Mouse (Mus musculus) forebrain, postnatal 0 days (tissue): ENCODE data around the gene Mcemp1. TPM values are rescaled to one million over a fixed set of nuclear protein-coding genes. Genes with fewer than 3 reads are reported as not detected.

Experiments used
- ATAC-seq: fragments of 200-750 bp; cut with Nextera tagmentation; 2 replicates; pipeline ENCODE4 v1.8.0; 2017; ENCODE audit warnings: mild to moderate bottlenecking, moderate library complexity
- DNase-seq: peaks from one replicate; pipeline ENCODE4 v3.0.0-alpha.2; 2015
- H3K27ac ChIP-seq: fragments of 300-500 bp; sonication (generic); 2 replicates; pipeline ENCODE4 v1.5.1; 2014; ENCODE audit warnings: low read depth, mild to moderate bottlenecking, antibody characterized with exemption, low read length, moderate library complexity, mixed read lengths
- H3K27me3 ChIP-seq: fragments of 300-500 bp; sonication (generic); 2 replicates; pipeline ENCODE4 v1.6.1; 2014; ENCODE audit warnings: mild to moderate bottlenecking, low read length, mixed read lengths; ENCODE audit not compliant: insufficient read depth
- H3K36me3 ChIP-seq: fragments of 300-500 bp; sonication (generic); 2 replicates; pipeline ENCODE4 v1.6.1; 2014; ENCODE audit warnings: mild to moderate bottlenecking, moderate library complexity; ENCODE audit not compliant: insufficient read depth
- H3K4me1 ChIP-seq: fragments of 300-500 bp; sonication (generic); 2 replicates; pipeline ENCODE4 v1.6.1; 2014; ENCODE audit warnings: antibody characterized with exemption; ENCODE audit not compliant: insufficient read depth
- H3K4me2 ChIP-seq: fragments of 300-500 bp; sonication (generic); 2 replicates; pipeline ENCODE4 v1.6.1; 2014; ENCODE audit warnings: low read depth, mild to moderate bottlenecking, moderate library complexity
- H3K4me3 ChIP-seq: fragments of 300-500 bp; sonication (generic); 2 replicates; pipeline ENCODE4 v1.5.1; 2014; ENCODE audit warnings: low read depth, low read length, mixed read lengths
- H3K9ac ChIP-seq: fragments of 300-500 bp; sonication (generic); 2 replicates; pipeline ENCODE4 v1.6.1; 2014; ENCODE audit warnings: mild to moderate bottlenecking
- H3K9me3 ChIP-seq: fragments of 300-500 bp; sonication (generic); 2 replicates; pipeline ENCODE4 v1.6.1; 2016; ENCODE audit warnings: low read length
- CTCF ChIP-seq: sonication (generic); IDR thresholded peaks from 2 replicates; pipeline ENCODE4 v1.5.1; 2016; ENCODE audit warnings: antibody characterized with exemption, control low read depth, low read depth
- WGBS: fragments of 180-500 bp; shearing (Covaris S2); extraction: QIAGEN DNeasy Blood & Tissue Kit; methylation state at CpG from one replicate; pipeline ENCODE4 v1.1.7; 2014; 5-methylcytosine and 5-hydroxymethylcytosine counted together
- polyA plus RNA-seq: library from polyadenylated mRNA; unstranded; fragments of >200 nt; fragmentation: Nextera tagmentation; extraction: Ambion mirVana; gene quantifications from 2 replicates; pipeline ENCODE4 v1.2.1, GENCODE M21; 2015
- total RNA-seq: library from RNA; depleted of rRNA; stranded (reverse); fragments of >200 nt; gene quantifications from 2 replicates; pipeline ENCODE4 v1.2.3, GENCODE M21; 2014

Mcemp1 gene
- total and polyA plus RNA-seq, 2 experiments from 2014 or later = 0.19 to 0.40 TPM

DNA sequence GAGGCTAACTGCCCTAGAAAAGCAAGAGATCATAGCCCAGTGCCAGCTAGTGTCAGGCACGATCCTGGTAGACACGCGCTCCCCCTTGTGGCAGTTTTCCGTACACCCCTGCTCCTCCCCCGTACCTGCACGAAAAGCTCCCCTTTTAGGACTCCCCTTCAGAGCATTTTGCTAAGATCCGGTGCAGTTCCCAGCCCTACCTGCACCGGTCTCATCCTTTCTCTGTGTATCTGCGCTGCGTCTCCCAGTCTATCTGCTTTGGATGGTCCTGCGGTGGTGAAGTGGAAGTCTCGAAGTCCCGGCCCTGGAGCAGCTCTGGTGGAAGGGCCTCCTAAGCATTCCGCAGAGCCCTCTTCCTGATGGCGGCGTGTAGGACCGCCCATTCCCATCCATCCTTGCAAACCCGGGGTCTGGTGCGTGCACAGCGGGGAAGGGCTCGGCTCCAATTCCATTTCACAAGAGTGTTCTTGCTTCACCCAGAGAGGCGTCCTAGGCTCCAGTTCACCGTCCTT, 6.5 kb downstream of the Mcemp1 start, which contains the start of gene Fcor:
TSS of gene Fcor (minus strand) at position 383 of the 512 bp plus-strand sequence.
- Histone ChIP-seq H3K27me3 (no peaks in the 10 kb centered on the region), H3K4me2 (peak within 1 kb of the TSS; percentile 63), H3K27ac (peak within 1 kb of the TSS; percentile 74), H3K4me1 (no peaks in the 10 kb centered on the region), H3K9ac (peak within 1 kb of the TSS; percentile 65), H3K9me3 (no peaks in the 10 kb centered on the region), H3K4me3 (peak within 1 kb of the TSS; percentile 58), H3K36me3 (no peaks in the 10 kb centered on the region)
- TF ChIP-seq CTCF = peak; percentile 89
- ATAC-seq (peak; percentile 87), DNase-seq (peak; percentile 92)
- WGBS = under 1% methylated on average over 23 of the region's 23 CpGs

GRCm38 (mm10) chr8:3674671-3675070, 9.1 kb downstream of the Mcemp1 start:
- H3K4me3 ChIP-seq = no peak overlapping the region
- no peak overlapping the region for H3K4me2 ChIP-seq
- H3K36me3 ChIP-seq = peaks cover 8% of the 10 kb centered on the region; the same call in 1 of the 2 replicates
- WGBS = 43% methylated on average over 3 of the region's 3 CpGs
- ATAC-seq = no peak
- TF ChIP-seq CTCF = no peak
- H3K9ac ChIP-seq = no peak overlapping the region
- H3K9me3 ChIP-seq = no peaks in the 10 kb centered on the region
- H3K4me1 ChIP-seq = no peaks in the 10 kb centered on the region
- no peak for DNase-seq
- H3K27ac ChIP-seq = no peak overlapping the region
- no peaks in the 10 kb centered on the region for H3K27me3 ChIP-seq

DNA sequence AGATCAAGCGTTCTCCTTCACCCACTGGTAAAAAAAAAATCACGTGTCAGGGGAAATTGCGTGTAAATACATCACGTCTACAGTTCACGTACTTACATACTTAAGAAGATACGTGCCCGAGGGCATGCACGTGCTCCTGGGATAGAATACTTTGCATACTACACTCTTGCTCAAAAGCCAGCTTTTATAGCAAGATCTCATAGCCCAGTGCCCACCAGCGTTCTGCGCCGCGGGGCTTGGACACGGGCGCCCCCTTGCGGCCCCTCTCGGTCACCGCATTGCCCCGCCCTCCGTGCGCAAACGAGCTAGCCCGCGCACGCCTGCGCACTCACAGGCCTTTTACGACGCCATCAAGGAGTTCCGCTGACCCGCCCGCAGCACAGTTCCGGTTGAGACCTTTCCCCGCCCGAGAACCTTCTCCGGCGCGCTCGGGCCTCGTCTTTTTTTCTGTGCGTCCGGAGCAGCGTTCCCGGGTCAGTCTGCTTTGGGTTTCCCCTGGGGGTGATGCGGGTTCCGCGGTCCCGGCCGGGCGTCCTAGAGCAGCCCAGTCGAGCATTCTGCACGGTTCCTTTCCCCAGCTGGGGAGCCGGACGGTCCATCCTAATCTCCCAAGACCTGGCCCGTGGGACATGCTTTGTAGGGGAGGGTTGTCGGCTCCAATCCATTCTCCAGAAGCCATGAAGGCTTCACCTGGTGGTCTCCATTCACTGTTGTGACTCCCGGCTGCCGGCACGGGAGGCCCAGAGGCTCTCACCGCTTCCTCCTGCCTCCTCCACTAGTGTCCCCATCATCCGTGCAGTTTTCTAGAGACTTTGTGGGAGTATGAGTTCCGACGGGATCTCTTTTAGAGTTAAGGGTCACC, 10.8 kb downstream of the Mcemp1 start, which contains the start of gene Trappc5:
TSS of gene Trappc5 (plus strand) at position 169 of the 862 bp plus-strand sequence.
- peak; percentile 97 for DNase-seq
- Histone ChIP-seq H3K36me3 (peaks cover 17% of the 10 kb centered on the region), H3K9me3 (no peaks in the 10 kb centered on the region), H3K4me3 (peak within 1 kb of the TSS; percentile 94), H3K27me3 (no peaks in the 10 kb centered on the region), H3K4me1 (no peaks in the 10 kb centered on the region), H3K4me2 (peak within 1 kb of the TSS; percentile 87), H3K27ac (peak within 1 kb of the TSS; percentile 86), H3K9ac (peak within 1 kb of the TSS; percentile 89)
- 4% methylated on average over 60 of the region's 61 CpGs for WGBS
- peak; percentile 78 for ATAC-seq
- peak; percentile 97 for TF ChIP-seq CTCF

GRCm38 (mm10) chr8:3676993-3677579, 11.5 kb downstream of the Mcemp1 start:
- Histone ChIP-seq H3K4me3 (peak overlapping the region; percentile 94), H3K27ac (peak overlapping the region; percentile 86), H3K36me3 (peaks cover 19% of the 10 kb centered on the region), H3K9me3 (no peaks in the 10 kb centered on the region), H3K4me1 (no peaks in the 10 kb centered on the region), H3K4me2 (peak overlapping the region; percentile 87), H3K9ac (peak overlapping the region; percentile 89), H3K27me3 (no peaks in the 10 kb centered on the region)
- 3% methylated on average over 15 of the region's 15 CpGs for WGBS
- peak; percentile 11 for DNase-seq
- ATAC-seq = no peak; the same call in 1 of the 2 replicates
- no peak for TF ChIP-seq CTCF

DNA sequence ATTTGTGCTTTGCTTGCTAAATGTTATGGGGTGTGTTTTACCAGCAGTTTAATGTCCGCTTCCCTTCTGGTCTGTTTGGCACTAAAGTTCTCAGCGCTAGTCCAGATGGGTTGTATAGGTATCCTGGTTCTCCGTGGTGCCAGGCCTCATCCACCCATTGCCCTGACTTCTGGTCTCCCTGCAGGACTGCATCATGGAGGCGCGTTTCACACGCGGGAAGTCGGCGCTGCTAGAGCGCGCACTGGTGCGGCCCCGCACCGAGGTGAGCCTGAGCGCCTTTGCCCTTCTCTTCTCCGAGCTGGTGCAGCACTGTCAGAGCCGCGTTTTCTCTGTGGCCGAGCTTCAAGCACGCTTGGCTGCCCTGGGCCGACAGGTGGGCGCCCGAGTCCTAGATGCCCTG, 13.3 kb downstream of the Mcemp1 start:
- ATAC-seq (no peak), DNase-seq (no peak)
- H3K4me1 ChIP-seq = no peaks in the 10 kb centered on the region
- WGBS = 98% methylated on average over 23 of the region's 23 CpGs
- peaks cover 24% of the 10 kb centered on the region for H3K36me3 ChIP-seq
- no peak overlapping the region for H3K4me2 ChIP-seq
- no peak overlapping the region for H3K27ac ChIP-seq
- no peaks in the 10 kb centered on the region for H3K27me3 ChIP-seq
- no peak for TF ChIP-seq CTCF
- H3K4me3 ChIP-seq = no peak overlapping the region
- H3K9me3 ChIP-seq = no peaks in the 10 kb centered on the region
- H3K9ac ChIP-seq = no peak overlapping the region

- H3K4me2 ChIP-seq = no peak overlapping the region
- H3K4me3 ChIP-seq = no peak overlapping the region
- H3K36me3 ChIP-seq = peaks cover 24% of the 10 kb centered on the region
- DNase-seq (no peak), ATAC-seq (no peak)
- H3K9ac ChIP-seq = no peak overlapping the region
- no peak for TF ChIP-seq CTCF
- H3K27me3 ChIP-seq = no peaks in the 10 kb centered on the region
- WGBS = 95% methylated on average over 23 of the region's 23 CpGs
- no peak overlapping the region for H3K27ac ChIP-seq
- H3K4me1 ChIP-seq = no peaks in the 10 kb centered on the region
- H3K9me3 ChIP-seq = no peaks in the 10 kb centered on the region
These were observed 13.7 kb downstream of the Mcemp1 start for GRCm38 (mm10) chr8:3679236-3679635.

DNA sequence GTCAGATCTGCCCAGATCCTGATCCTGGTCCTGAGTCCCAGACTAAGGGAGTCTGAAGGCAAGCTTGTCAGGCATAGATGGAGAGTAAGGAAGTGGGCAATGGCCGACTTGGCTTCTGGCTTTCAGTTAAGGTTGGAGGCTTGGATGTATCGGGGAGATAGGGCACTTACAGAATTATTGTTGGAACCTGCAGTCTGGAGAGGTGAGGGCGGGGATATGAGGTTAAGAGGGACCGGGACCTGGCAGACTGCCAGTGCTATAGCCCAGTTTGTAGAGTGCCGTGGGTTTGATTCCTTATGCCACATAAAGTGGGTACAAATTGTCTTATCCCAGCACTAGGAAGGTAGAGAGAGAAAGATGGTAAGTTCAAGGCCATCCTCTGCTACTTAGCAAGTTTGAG, 14.1 kb downstream of the Mcemp1 start:
- no peak overlapping the region for H3K9ac ChIP-seq
- H3K4me1 ChIP-seq = no peaks in the 10 kb centered on the region
- TF ChIP-seq CTCF = no peak
- 84% methylated on average over 5 of the region's 5 CpGs for WGBS
- H3K4me2 ChIP-seq = no peak overlapping the region
- no peak overlapping the region for H3K4me3 ChIP-seq
- ATAC-seq = no peak
- DNase-seq = no peak
- H3K36me3 ChIP-seq = peaks cover 24% of the 10 kb centered on the region
- H3K27me3 ChIP-seq = no peaks in the 10 kb centered on the region
- no peak overlapping the region for H3K27ac ChIP-seq
- no peaks in the 10 kb centered on the region for H3K9me3 ChIP-seq
